Mouse (Mus musculus) forebrain, embryonic 14.5 days (tissue): ENCODE data around the gene Gon4l. TPM values are rescaled to one million over a fixed set of nuclear protein-coding genes. Genes with fewer than 3 reads are reported as not detected.

Source experiments
- ATAC-seq: fragments of 200-750 bp; cut with Nextera tagmentation; 2 replicates; pipeline ENCODE4 v1.8.0; 2017; ENCODE audit warnings: mild to moderate bottlenecking, moderate library complexity
- DNase-seq: peaks from one replicate; pipeline ENCODE4 v3.0.0-alpha.2; 2015; ENCODE audit warnings: low spot score
- H3K27ac ChIP-seq: fragments of 300-500 bp; sonication (generic); 2 replicates; pipeline ENCODE4 v1.5.1; 2014; ENCODE audit warnings: low read depth, mild to moderate bottlenecking, control low read depth, low read length, moderate library complexity
- H3K27me3 ChIP-seq: fragments of 300-500 bp; sonication (generic); replicated peaks from 2 replicates; pipeline ENCODE4 v1.6.1; 2014; ENCODE audit warnings: low read length, control low read depth, mixed read lengths; ENCODE audit not compliant: control insufficient read depth, insufficient read depth
- H3K36me3 ChIP-seq: fragments of 300-500 bp; sonication (generic); 2 replicates; pipeline ENCODE4 v1.6.1; 2014; ENCODE audit warnings: low read length, control low read depth; ENCODE audit not compliant: control insufficient read depth, insufficient read depth
- H3K4me1 ChIP-seq: fragments of 300-500 bp; sonication (generic); 2 replicates; pipeline ENCODE4 v1.6.1; 2014; ENCODE audit warnings: antibody characterized with exemption, low read length, control low read depth; ENCODE audit not compliant: control insufficient read depth, insufficient read depth
- H3K4me2 ChIP-seq: fragments of 300-500 bp; sonication (generic); 2 replicates; pipeline ENCODE4 v1.6.1; 2014; ENCODE audit warnings: mild to moderate bottlenecking, control low read depth, low read length
- H3K4me3 ChIP-seq: fragments of 300-500 bp; sonication (generic); 2 replicates; pipeline ENCODE4 v1.5.1; 2014; ENCODE audit warnings: low read depth, low read length, control low read depth
- H3K9ac ChIP-seq: fragments of 300-500 bp; sonication (generic); 2 replicates; pipeline ENCODE4 v1.6.1; 2014; ENCODE audit warnings: mild to moderate bottlenecking, low read length, control low read depth, moderate library complexity
- H3K9me3 ChIP-seq: fragments of 300-500 bp; sonication (generic); replicated peaks from 2 replicates; pipeline ENCODE4 v1.6.1; 2016; ENCODE audit warnings: low read length, control low read depth, mixed read lengths; ENCODE audit not compliant: control insufficient read depth
- WGBS: fragments of 180-500 bp; shearing (Covaris S2); extraction: QIAGEN DNeasy Blood & Tissue Kit; methylation state at CpG from one replicate; pipeline ENCODE4 v1.1.7; 2014; 5-methylcytosine and 5-hydroxymethylcytosine counted together
- polyA plus RNA-seq: library from polyadenylated mRNA; unstranded; fragments of >200 nt; fragmentation: Nextera tagmentation; extraction: Ambion mirVana; gene quantifications from 2 replicates; pipeline ENCODE4 v1.2.1, GENCODE M21; 2014

Gon4l gene
- polyA plus RNA-seq, 1 experiment from 2014 or later = 12.3 TPM

- under 1% methylated on average over 62 of the region's 92 CpGs for WGBS
- peak; percentile 97 for DNase-seq
Observed at GRCm38 (mm10) chr3:88949786-88950575, 115.0 kb downstream of the Gon4l start.

DNA sequence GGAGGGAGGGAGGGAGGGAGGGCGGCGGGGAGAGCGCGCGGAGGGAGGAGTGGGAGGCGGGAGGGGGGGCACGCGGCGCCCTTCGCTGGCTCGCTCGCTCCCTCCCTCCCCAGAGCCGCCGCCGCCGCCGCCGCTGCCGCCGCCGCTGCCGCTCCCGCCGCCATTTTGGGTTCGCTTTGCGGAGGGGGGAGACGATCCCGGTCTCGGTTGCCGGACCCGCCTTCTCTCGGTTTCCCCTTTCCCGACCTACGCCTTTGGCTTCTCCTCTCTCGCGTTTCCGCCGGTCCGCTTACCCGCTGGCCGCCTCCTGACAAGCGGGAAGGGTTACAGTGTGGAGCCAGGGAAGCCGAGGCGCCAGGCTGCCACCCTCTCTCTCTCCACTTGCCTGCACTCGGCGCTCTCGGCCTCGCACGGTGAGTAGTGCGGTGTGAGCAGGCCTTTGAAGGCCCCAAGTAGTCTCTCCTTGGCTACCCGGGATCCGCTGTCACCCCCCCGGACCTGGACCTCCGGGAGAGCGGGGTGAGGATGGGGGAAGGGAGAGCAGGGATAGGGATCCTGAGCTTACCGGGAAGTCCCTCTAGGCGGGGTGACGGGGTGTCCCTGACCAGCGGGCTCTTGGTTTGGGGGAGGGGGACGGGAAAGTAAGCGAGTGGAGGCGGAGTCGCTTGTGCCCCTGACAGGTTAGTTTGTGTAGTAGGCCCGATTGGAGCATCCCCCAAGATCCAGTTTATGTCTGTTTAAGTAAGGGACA is 115.7 kb downstream of the Gon4l start, which contains the start of the genes Ash1l and Dap3:
Gene Ash1l, plus strand, starts transcription at position 47 of the 751 bp plus-strand sequence.
Gene Dap3, minus strand, starts transcription at position 606 of the 751 bp plus-strand sequence.
- DNase-seq = peak; percentile 80
- peak; percentile 80 for ATAC-seq
- WGBS = 0% methylated on average over 35 of the region's 64 CpGs
- Histone ChIP-seq H3K9ac (peak within 1 kb of the TSS; percentile 94), H3K9me3 (no peaks in the 10 kb centered on the region), H3K36me3 (no peaks in the 10 kb centered on the region), H3K4me3 (peak within 1 kb of the TSS; percentile 90), H3K4me1 (peaks cover 12% of the 10 kb centered on the region), H3K27ac (peak within 1 kb of the TSS; percentile 99), H3K27me3 (no peaks in the 10 kb centered on the region), H3K4me2 (peak within 1 kb of the TSS; percentile 57)

More at GRCm38 (mm10) chr3:88949786-88950575, 115.0 kb downstream of the Gon4l start:
- Histone ChIP-seq H3K9ac (peak overlapping the region; percentile 94), H3K4me1 (peaks cover 12% of the 10 kb centered on the region), H3K4me2 (peak overlapping the region; percentile 57), H3K27me3 (no peaks in the 10 kb centered on the region), H3K27ac (peak overlapping the region; percentile 99), H3K9me3 (no peaks in the 10 kb centered on the region), H3K36me3 (no peaks in the 10 kb centered on the region), H3K4me3 (peak overlapping the region; percentile 90)
- peak; percentile 91 for ATAC-seq

DNA sequence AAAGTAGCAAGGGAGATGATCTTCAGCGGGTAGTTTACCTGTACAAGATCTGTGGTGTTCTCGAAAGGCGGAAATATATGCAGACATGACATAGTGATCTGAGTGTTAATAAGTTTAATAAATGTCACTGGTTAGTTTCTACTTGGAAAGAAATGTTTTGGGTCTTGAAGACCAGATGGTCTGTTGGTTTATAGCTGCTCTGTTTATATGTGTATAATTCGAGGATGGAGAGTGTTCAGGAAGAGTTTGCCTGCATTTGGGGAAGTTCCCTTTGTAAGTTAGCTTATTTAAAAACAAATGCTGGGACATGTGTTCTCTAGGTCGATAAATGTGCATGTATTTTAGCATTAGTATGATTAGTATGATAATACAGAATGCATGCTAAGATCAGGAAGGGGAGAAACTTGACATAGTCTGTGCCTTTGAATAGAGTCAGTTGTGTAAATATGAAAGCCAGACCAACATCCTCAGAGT is 116.3 kb downstream of the Gon4l start:
- Histone ChIP-seq H3K27me3 (no peaks in the 10 kb centered on the region), H3K9me3 (no peaks in the 10 kb centered on the region), H3K36me3 (no peaks in the 10 kb centered on the region), H3K27ac (peak overlapping the region; percentile 99), H3K4me1 (peaks cover 12% of the 10 kb centered on the region), H3K9ac (peak overlapping the region; percentile 94), H3K4me2 (peak overlapping the region; percentile 57), H3K4me3 (peak overlapping the region; percentile 90)
- WGBS = 2% methylated on average over 5 of the region's 5 CpGs
- DNase-seq = no peak
- no peak for ATAC-seq

DNA sequence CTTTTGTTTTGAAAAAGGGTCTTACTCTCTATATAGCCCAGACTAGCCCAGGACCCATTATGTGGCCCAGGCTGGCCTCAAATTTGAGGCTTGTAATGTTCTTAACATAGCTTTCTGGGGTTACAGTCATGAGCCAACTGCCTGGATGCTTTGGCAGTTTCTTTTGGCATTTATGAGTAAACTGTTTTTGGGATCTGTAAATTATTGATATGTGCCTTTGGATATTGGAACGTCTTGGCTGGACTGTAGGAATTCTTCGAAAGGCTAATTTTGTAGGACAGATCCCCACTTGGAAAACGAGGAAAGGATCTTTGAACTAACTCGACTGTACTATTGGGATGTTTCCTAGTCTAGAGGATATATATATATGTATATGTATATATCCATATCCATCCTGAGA is 118.2 kb downstream of the Gon4l start:
- no peaks in the 10 kb centered on the region for H3K9me3 ChIP-seq
- DNase-seq (no peak), ATAC-seq (no peak)
- H3K36me3 ChIP-seq = no peaks in the 10 kb centered on the region
- H3K27me3 ChIP-seq = no peaks in the 10 kb centered on the region
- no peak overlapping the region for H3K27ac ChIP-seq
- 88% methylated on average over 4 of the region's 4 CpGs for WGBS
- no peak overlapping the region for H3K4me3 ChIP-seq
- no peak overlapping the region for H3K4me2 ChIP-seq
- H3K4me1 ChIP-seq = peaks cover 12% of the 10 kb centered on the region
- no peak overlapping the region for H3K9ac ChIP-seq

DNA sequence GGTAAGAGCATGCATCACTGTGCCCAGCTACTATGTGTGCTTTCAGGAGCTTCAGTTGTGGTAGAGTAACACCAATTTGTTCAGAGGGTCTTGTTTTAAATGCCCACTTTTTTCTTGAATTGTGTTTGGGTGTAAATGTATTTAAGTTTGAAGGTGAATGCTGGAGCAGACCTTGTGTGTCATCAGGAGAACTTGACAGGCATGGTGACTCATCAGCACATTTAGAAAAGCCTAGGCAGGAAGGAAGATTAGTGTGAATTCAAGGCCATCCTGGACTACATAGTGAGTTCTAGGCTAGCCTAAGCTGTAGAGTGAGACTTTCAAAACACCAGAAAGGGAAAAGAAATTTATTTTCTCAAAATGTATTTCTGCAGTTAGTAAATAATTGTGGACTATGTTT is 118.7 kb downstream of the Gon4l start:
- H3K27me3 ChIP-seq = no peaks in the 10 kb centered on the region
- no peaks in the 10 kb centered on the region for H3K36me3 ChIP-seq
- ATAC-seq (no peak), DNase-seq (no peak)
- H3K9me3 ChIP-seq = no peaks in the 10 kb centered on the region
- H3K4me1 ChIP-seq = peaks cover 7% of the 10 kb centered on the region
- no peak overlapping the region for H3K9ac ChIP-seq
- H3K4me2 ChIP-seq = no peak overlapping the region
- no peak overlapping the region for H3K4me3 ChIP-seq
- no peak overlapping the region for H3K27ac ChIP-seq

Other genes with a start within 250 kb of the Gon4l start
- gene Arhgef2, start 229.3 kb upstream of the Gon4l start, polyA plus RNA-seq = 90.6 and 122 TPM in 2 replicates
- not detected in 2 replicates for gene Rxfp4, start 182.1 kb upstream of the Gon4l start, polyA plus RNA-seq
- gene Khdc4, start 149.4 kb upstream of the Gon4l start, polyA plus RNA-seq = 71.7 and 86.6 TPM in 2 replicates
- 57.8 and 59.0 TPM in 2 replicates for gene Rit1, start 118.4 kb upstream of the Gon4l start, polyA plus RNA-seq
- 188 and 214 TPM in 2 replicates for gene Syt11, start 60.1 kb upstream of the Gon4l start, polyA plus RNA-seq
- 46.5 and 51.9 TPM in 2 replicates for gene Msto1, start 78.8 kb downstream of the Gon4l start, polyA plus RNA-seq
- gene Ash1l, start 115.4 kb downstream of the Gon4l start, polyA plus RNA-seq = 13.6 and 18.1 TPM in 2 replicates
- 147 and 159 TPM in 2 replicates for gene Dap3, start 116.0 kb downstream of the Gon4l start, polyA plus RNA-seq